ENCODE assay signal across 10 mouse cellular contexts in the genomic region with DNA sequence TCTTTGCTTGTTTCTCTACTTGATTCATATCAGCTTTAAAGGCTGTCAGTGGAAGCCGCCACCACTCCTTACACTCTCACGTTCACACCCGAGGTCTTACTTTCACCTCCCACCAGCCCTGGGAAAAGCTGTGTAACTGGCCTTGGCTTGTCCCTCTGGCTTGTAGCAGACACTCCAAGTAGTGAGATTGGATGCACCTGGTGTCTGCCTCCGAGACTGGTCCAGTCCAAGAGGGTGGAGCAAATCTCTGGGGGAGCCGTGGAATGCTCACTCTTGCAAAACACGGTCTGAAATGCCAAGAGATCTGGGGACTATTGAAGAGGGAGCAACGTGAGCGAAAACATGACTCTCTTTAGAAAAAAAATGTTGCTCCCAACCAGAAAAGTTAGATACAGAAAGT.
DNase-seq lines count a peak whose midpoint lies in the region; ATAC-seq lines count a peak whose summit lies in the region.
"Had no signal": no experiment of that assay in that cellular context is flagged by ENCODE, and none has a peak within 500 bp of the region (broad histone marks: within the 10 kb centered on the region; RNA-seq: fewer than 3 reads in every experiment).

No protein-coding gene starts in this region.

- no peak overlapping the region for H3K4me3 ChIP-seq in kidney, embryonic 14.5 days (ENCODE audit: low read length)
- H3K4me3 ChIP-seq: midbrain, embryonic 15.5 days had no signal

- ATAC-seq in kidney, embryonic 14.5 days (ENCODE audit: low FRiP score, low TSS enrichment) = peak; percentile 66; the same call in 1 of the 2 replicates
- ATAC-seq: midbrain, embryonic 15.5 days had no signal

- no peaks in the 10 kb centered on the region for H3K36me3 ChIP-seq in kidney, embryonic 14.5 days (ENCODE audit: control insufficient read depth, insufficient read depth, low read length)
- H3K36me3 ChIP-seq: midbrain, embryonic 15.5 days had no signal

- peak; percentile 23 for DNase-seq in NIH3T3 (ENCODE audit: low read depth)
- DNase-seq in gastrocnemius, postnatal 10 days = peak; percentile 21
- peak; percentile 73 for DNase-seq in lung, postnatal 36 days
- no peak for DNase-seq in liver
- no peak for DNase-seq in frontal cortex, postnatal 10 days (ENCODE audit: low spot score in 2 of 2)
- no peak for DNase-seq in right cerebral cortex, postnatal 14 days
- DNase-seq in spleen, postnatal 4 days (ENCODE audit: low spot score in 2 of 2) = no peak
- DNase-seq: thymus, postnatal 4 days had no signal

- H3K4me2 ChIP-seq in kidney, embryonic 14.5 days (replicated peaks; ENCODE audit: low read depth, low read length) = no peak overlapping the region
- H3K4me2 ChIP-seq: midbrain, embryonic 15.5 days had no signal

- H3K9ac ChIP-seq in kidney, embryonic 14.5 days (ENCODE audit: low read depth, low read length) = no peak overlapping the region
- H3K9ac ChIP-seq: midbrain, embryonic 15.5 days had no signal

- H3K27ac ChIP-seq in kidney, embryonic 14.5 days (ENCODE audit: low read depth, low read length) = no peak overlapping the region
- H3K27ac ChIP-seq: midbrain, embryonic 15.5 days had no signal

- H3K4me1 ChIP-seq in kidney, embryonic 14.5 days (ENCODE audit: control insufficient read depth, insufficient read depth, low read length) = 0 out of 2 replicates have a peak, but pooled peaks cover 10% of the 10 kb centered on the region
- H3K4me1 ChIP-seq: midbrain, embryonic 15.5 days had no signal

- no peaks in the 10 kb centered on the region for H3K27me3 ChIP-seq in kidney, embryonic 14.5 days (ENCODE audit: control insufficient read depth, insufficient read depth, low read length)
- H3K27me3 ChIP-seq: midbrain, embryonic 15.5 days had no signal

- no peaks in the 10 kb centered on the region for H3K9me3 ChIP-seq in kidney, embryonic 14.5 days (ENCODE audit: control insufficient read depth, low read length)
- H3K9me3 ChIP-seq: midbrain, embryonic 15.5 days had no signal

- WGBS in kidney, embryonic 14.5 days = 28% methylated on average over 8 of the region's 8 CpGs

Comparison
In these comparisons a context has a peak if more than half of its experiments do, and no peak if none do; other contexts are left out.
1. DNase-seq: peak in NIH3T3 (single experiment), gastrocnemius, postnatal 10 days (single experiment) and lung, postnatal 36 days (single experiment); none in liver (single experiment), frontal cortex, postnatal 10 days (0 of 2), right cerebral cortex, postnatal 14 days (single experiment) and spleen, postnatal 4 days (0 of 2).